Mouse (Mus musculus) limb, embryonic 10.5 days (tissue): ENCODE data around the gene Strip2. TPM values are rescaled to one million over a fixed set of nuclear protein-coding genes. Genes with fewer than 3 reads are reported as not detected.

Source experiments
- DNase-seq: peaks from one replicate; pipeline ENCODE4 v3.0.0-alpha.2; 2017; ENCODE audit warnings: low spot score
- H3K27ac ChIP-seq: fragments of 300-500 bp; sonication (generic); 2 replicates; pipeline ENCODE4 v1.5.1; 2016; ENCODE audit warnings: mild to moderate bottlenecking
- H3K27me3 ChIP-seq: fragments of 300-500 bp; sonication (generic); 2 replicates; pipeline ENCODE4 v1.6.1; 2016; ENCODE audit warnings: low read depth, mild to moderate bottlenecking; ENCODE audit not compliant: poor library complexity, severe bottlenecking
- H3K36me3 ChIP-seq: fragments of 300-500 bp; sonication (generic); 2 replicates; pipeline ENCODE4 v1.6.1; 2016; ENCODE audit warnings: mild to moderate bottlenecking, moderate library complexity
- H3K4me1 ChIP-seq: fragments of 300-500 bp; sonication (generic); 2 replicates; pipeline ENCODE4 v1.6.1; 2016
- H3K4me3 ChIP-seq: fragments of 300-500 bp; sonication (generic); 2 replicates; pipeline ENCODE4 v1.5.1; 2016; ENCODE audit warnings: mild to moderate bottlenecking, moderate library complexity
- H3K9me3 ChIP-seq: fragments of 300-500 bp; sonication (generic); replicated peaks from 2 replicates; pipeline ENCODE4 v1.6.1; 2016; ENCODE audit warnings: mild to moderate bottlenecking
- WGBS: fragments of 180-500 bp; shearing (Covaris S2); methylation state at CpG from one replicate; pipeline ENCODE4 v1.1.7; 2016; 5-methylcytosine and 5-hydroxymethylcytosine counted together
- polyA plus RNA-seq: library from polyadenylated mRNA; unstranded; fragments of >200 nt; fragmentation: Nextera tagmentation; extraction: Ambion mirVana; gene quantifications from 2 replicates; pipeline ENCODE4 v1.2.1, GENCODE M21; 2016

Strip2 gene
- 0.60 and 0.95 TPM in 2 replicates for polyA plus RNA-seq

DNA sequence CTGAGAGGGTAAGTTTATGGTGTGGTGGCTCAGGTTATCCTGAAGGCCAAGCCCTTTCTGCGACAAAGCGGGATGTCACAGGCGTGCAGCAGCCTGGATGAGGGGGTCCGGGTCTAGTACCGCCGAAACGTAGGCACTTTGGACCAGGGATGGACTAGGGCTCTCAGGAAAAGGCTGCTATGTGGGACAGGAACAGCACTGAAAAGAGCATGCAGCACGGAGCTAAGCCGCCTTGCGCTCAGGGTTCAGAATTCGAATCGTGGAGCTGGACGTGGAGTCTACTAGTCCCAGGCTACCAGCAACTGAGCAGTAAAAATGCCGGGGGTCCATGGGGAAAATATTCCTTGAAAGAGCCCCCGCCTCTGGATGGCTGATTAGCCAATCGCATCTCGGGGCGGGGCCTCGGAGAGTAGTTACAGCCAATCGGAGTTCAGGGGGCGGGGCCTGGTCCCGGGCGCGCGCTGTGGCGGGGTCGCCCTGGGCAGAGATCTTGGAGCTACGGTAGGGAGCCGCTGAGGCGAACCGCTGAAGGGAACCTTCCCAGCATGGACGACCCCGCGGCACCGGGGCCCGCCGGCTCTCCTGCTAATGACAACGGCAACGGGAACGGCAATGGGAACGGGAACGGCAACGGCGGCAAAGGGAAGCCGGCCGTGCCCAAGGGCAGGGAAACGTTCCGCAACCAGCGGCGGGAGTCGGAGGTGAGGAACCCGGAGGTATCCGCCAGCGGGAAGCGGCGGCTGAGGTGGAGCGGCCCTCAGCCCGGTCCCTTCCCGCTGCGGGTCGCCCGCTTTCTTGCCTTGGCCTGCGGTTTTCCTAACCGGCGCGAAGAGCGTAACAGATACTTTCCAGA, at the start of gene Strip2:
Gene Strip2, plus strand, starts transcription at position 483 of the 853 bp plus-strand sequence.
- peaks cover 19% of the 10 kb centered on the region for H3K4me1 ChIP-seq
- WGBS = under 1% methylated on average over 67 of the region's 67 CpGs
- DNase-seq = peak; percentile 96
- peak within 1 kb of the TSS; percentile 64 for H3K4me3 ChIP-seq
- no peaks in the 10 kb centered on the region for H3K36me3 ChIP-seq
- peak within 1 kb of the TSS; percentile 26; the same call in 1 of the 2 replicates for H3K27ac ChIP-seq
- H3K9me3 ChIP-seq = no peaks in the 10 kb centered on the region
- H3K27me3 ChIP-seq = peaks cover 55% of the 10 kb centered on the region

GRCm38 (mm10) chr6:29868341-29868895, 48.4 kb upstream of the Strip2 start:
- Histone ChIP-seq H3K27ac (0 out of 2 replicates have a peak overlapping the region, but pooled peaks have one; percentile 25), H3K4me3 (no peak overlapping the region), H3K4me1 (peaks cover 18% of the 10 kb centered on the region), H3K9me3 (no peaks in the 10 kb centered on the region), H3K36me3 (peaks cover 7% of the 10 kb centered on the region; the same call in 1 of the 2 replicates), H3K27me3 (no peaks in the 10 kb centered on the region)
- 71% methylated on average over 2 of the region's 2 CpGs for WGBS
- no peak for DNase-seq

- 74% methylated on average over 2 of the region's 2 CpGs for WGBS
- Histone ChIP-seq H3K9me3 (no peaks in the 10 kb centered on the region), H3K27ac (no peak overlapping the region), H3K27me3 (no peaks in the 10 kb centered on the region), H3K4me3 (no peak overlapping the region), H3K36me3 (peaks cover 10% of the 10 kb centered on the region; the same call in 1 of the 2 replicates), H3K4me1 (peaks cover 9% of the 10 kb centered on the region)
- no peak for DNase-seq
These were observed 43.2 kb upstream of the Strip2 start for GRCm38 (mm10) chr6:29873654-29874053.

- 88% methylated on average over 5 of the region's 5 CpGs for WGBS
- H3K27me3 ChIP-seq = no peaks in the 10 kb centered on the region
- H3K4me1 ChIP-seq = no peaks in the 10 kb centered on the region
- H3K4me3 ChIP-seq = no peak overlapping the region
- no peaks in the 10 kb centered on the region for H3K9me3 ChIP-seq
- no peak overlapping the region for H3K27ac ChIP-seq
- peaks cover 12% of the 10 kb centered on the region; the same call in 1 of the 2 replicates for H3K36me3 ChIP-seq
- no peak for DNase-seq
These were observed 41.2 kb upstream of the Strip2 start for GRCm38 (mm10) chr6:29875576-29875975.

- no peaks in the 10 kb centered on the region for H3K9me3 ChIP-seq
- no peak overlapping the region for H3K27ac ChIP-seq
- H3K4me1 ChIP-seq = peaks cover 4% of the 10 kb centered on the region; the same call in 1 of the 2 replicates
- H3K27me3 ChIP-seq = no peaks in the 10 kb centered on the region
- H3K36me3 ChIP-seq = peaks cover 6% of the 10 kb centered on the region
- H3K4me3 ChIP-seq = no peak overlapping the region
- no peak for DNase-seq
- WGBS = 80% methylated on average over 4 of the region's 4 CpGs
These were observed 40.0 kb upstream of the Strip2 start for GRCm38 (mm10) chr6:29876782-29877181.

- Histone ChIP-seq H3K4me3 (no peak overlapping the region), H3K27ac (no peak overlapping the region), H3K27me3 (no peaks in the 10 kb centered on the region), H3K4me1 (peaks cover 10% of the 10 kb centered on the region; the same call in 1 of the 2 replicates), H3K36me3 (peaks cover 11% of the 10 kb centered on the region; the same call in 1 of the 2 replicates), H3K9me3 (no peaks in the 10 kb centered on the region)
- DNase-seq = no peak
These were observed 37.2 kb upstream of the Strip2 start for GRCm38 (mm10) chr6:29879579-29879978.

- peaks cover 10% of the 10 kb centered on the region; the same call in 1 of the 2 replicates for H3K4me1 ChIP-seq
- peaks cover 11% of the 10 kb centered on the region; the same call in 1 of the 2 replicates for H3K36me3 ChIP-seq
- 95% methylated on average over 3 of the region's 3 CpGs for WGBS
- no peaks in the 10 kb centered on the region for H3K27me3 ChIP-seq
- no peak overlapping the region for H3K4me3 ChIP-seq
- DNase-seq = no peak
- no peaks in the 10 kb centered on the region for H3K9me3 ChIP-seq
- no peak overlapping the region for H3K27ac ChIP-seq
These were observed 36.0 kb upstream of the Strip2 start for GRCm38 (mm10) chr6:29880796-29881195.

GRCm38 (mm10) chr6:29881936-29882335, 34.9 kb upstream of the Strip2 start:
- Histone ChIP-seq H3K4me1 (peaks cover 10% of the 10 kb centered on the region; the same call in 1 of the 2 replicates), H3K27ac (no peak overlapping the region), H3K36me3 (peaks cover 18% of the 10 kb centered on the region), H3K9me3 (no peaks in the 10 kb centered on the region), H3K27me3 (no peaks in the 10 kb centered on the region), H3K4me3 (no peak overlapping the region)
- WGBS = 87% methylated on average over 2 of the region's 2 CpGs
- DNase-seq = no peak

GRCm38 (mm10) chr6:29882870-29883269, 33.9 kb upstream of the Strip2 start:
- H3K4me1 ChIP-seq = peaks cover 10% of the 10 kb centered on the region; the same call in 1 of the 2 replicates
- no peak for DNase-seq
- peaks cover 18% of the 10 kb centered on the region for H3K36me3 ChIP-seq
- 92% methylated on average over 6 of the region's 6 CpGs for WGBS
- no peak overlapping the region for H3K27ac ChIP-seq
- H3K9me3 ChIP-seq = no peaks in the 10 kb centered on the region
- H3K4me3 ChIP-seq = no peak overlapping the region
- no peaks in the 10 kb centered on the region for H3K27me3 ChIP-seq

GRCm38 (mm10) chr6:29891151-29891550, 25.7 kb upstream of the Strip2 start:
- H3K27me3 ChIP-seq = no peaks in the 10 kb centered on the region
- WGBS = 86% methylated on average over 11 of the region's 11 CpGs
- H3K27ac ChIP-seq = no peak overlapping the region
- no peak for DNase-seq
- no peak overlapping the region for H3K4me3 ChIP-seq
- no peaks in the 10 kb centered on the region for H3K4me1 ChIP-seq
- no peaks in the 10 kb centered on the region for H3K9me3 ChIP-seq
- peaks cover 17% of the 10 kb centered on the region for H3K36me3 ChIP-seq

DNA sequence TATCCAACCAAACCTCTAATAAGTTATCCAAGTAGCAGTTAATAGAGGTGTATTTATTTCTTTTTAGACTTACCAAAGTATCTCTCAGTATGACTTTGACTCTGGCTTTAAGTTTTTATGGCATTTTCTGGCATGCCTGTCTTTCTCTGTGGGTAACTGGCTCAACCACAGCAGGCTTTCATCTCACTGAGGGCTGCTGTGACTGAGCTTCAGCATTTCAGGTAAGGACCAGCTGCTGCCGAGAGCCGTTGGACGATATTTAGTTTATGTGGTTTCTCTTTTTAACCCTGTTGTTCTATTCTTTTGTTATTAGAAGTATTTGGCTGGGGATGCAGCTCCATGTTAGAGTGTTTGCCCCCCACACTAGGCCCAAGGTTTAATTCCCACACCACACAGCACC, 19.8 kb upstream of the Strip2 start:
- H3K27me3 ChIP-seq = no peaks in the 10 kb centered on the region
- no peak for DNase-seq
- WGBS = 95% methylated on average over 3 of the region's 3 CpGs
- H3K9me3 ChIP-seq = no peaks in the 10 kb centered on the region
- no peaks in the 10 kb centered on the region for H3K4me1 ChIP-seq
- no peak overlapping the region for H3K4me3 ChIP-seq
- H3K27ac ChIP-seq = no peak overlapping the region
- H3K36me3 ChIP-seq = peaks cover 24% of the 10 kb centered on the region

DNA sequence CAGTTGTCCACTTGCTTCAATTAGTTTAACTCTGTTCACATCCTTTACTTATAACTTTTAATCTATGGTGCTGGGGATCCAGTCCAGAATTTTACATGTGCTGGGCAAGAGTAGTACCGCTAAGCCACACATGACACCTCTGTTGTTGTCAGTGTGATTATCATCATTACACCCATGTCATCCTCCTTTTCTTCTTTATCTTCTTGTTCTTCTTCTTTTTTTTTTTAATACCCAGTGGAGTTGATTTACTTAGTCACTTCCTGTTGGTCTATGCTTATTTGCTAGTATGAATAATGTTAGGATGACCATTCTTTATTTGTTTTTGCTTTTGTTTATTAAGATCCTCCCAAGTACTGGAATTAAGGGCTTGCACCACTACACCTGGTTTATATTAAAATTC, 15.4 kb upstream of the Strip2 start:
- Histone ChIP-seq H3K4me1 (no peaks in the 10 kb centered on the region), H3K9me3 (no peaks in the 10 kb centered on the region), H3K36me3 (peaks cover 32% of the 10 kb centered on the region), H3K27ac (no peak overlapping the region), H3K27me3 (no peaks in the 10 kb centered on the region), H3K4me3 (no peak overlapping the region)
- no peak for DNase-seq
- WGBS = 91% methylated on average over 1 of the region's 1 CpGs

DNA sequence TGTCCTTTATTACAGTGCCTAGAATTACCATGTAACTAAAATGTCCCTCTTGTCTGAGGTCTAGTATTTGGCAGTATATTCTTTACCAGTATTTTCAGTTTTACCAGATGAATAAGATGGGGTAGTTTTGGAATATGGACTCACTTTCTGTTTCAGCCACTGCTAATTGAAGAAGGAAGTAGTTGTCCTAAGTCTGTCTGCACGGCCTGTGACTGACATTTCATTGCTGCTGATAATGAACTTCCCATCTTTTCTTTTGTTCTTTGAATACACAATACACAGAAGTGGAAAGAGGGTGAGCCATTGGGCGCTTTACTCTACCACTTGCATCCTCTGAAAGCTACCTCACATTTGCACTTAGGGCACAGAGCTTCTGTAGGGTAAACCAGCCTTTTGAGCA, 14.6 kb upstream of the Strip2 start:
- Histone ChIP-seq H3K4me1 (no peaks in the 10 kb centered on the region), H3K4me3 (no peak overlapping the region), H3K27me3 (no peaks in the 10 kb centered on the region), H3K9me3 (no peaks in the 10 kb centered on the region), H3K27ac (no peak overlapping the region), H3K36me3 (peaks cover 32% of the 10 kb centered on the region)
- 77% methylated on average over 2 of the region's 2 CpGs for WGBS
- DNase-seq = no peak
